Mouse (Mus musculus) small intestine, adult 2 months (tissue): Measurements from ENCODE around the gene Syt5. TPM values are rescaled to one million over a fixed set of nuclear protein-coding genes. Genes with fewer than 3 reads are reported as not detected.

ENCODE experiments used
- H3K27ac ChIP-seq: fragments of 200-500 bp; 2 replicates; pipeline ENCODE4 v1.5.1; 2012; ENCODE audit warnings: low read depth, low read length, control low read depth, inconsistent platforms; ENCODE audit not compliant: insufficient read depth
- H3K27me3 ChIP-seq: fragments of 200-500 bp; 2 replicates; pipeline ENCODE4 v1.6.1; 2012; ENCODE audit warnings: mild to moderate bottlenecking, moderate library complexity, low read length, inconsistent platforms; ENCODE audit not compliant: control insufficient read depth, insufficient read depth
- H3K36me3 ChIP-seq: fragments of 200-500 bp; 2 replicates; pipeline ENCODE4 v1.6.1; 2012; ENCODE audit warnings: mild to moderate bottlenecking, low read length, control low read depth, inconsistent platforms; ENCODE audit not compliant: control insufficient read depth, insufficient read depth
- H3K4me1 ChIP-seq: fragments of 200-500 bp; 2 replicates; pipeline ENCODE4 v1.6.1; 2012; ENCODE audit warnings: low read length, inconsistent platforms, mixed read lengths; ENCODE audit not compliant: control insufficient read depth, insufficient read depth, insufficient read length
- H3K4me3 ChIP-seq: fragments of 200-500 bp; 2 replicates; pipeline ENCODE4 v1.5.1; 2012; ENCODE audit warnings: low read depth, mild to moderate bottlenecking, control low read depth, inconsistent platforms, low read length, moderate library complexity
- CTCF ChIP-seq: fragments of 200-500 bp; IDR thresholded peaks from 2 replicates; pipeline ENCODE4 v1.5.1; 2012; ENCODE audit warnings: low read depth, mild to moderate bottlenecking, control low read depth, inconsistent platforms, low read length, moderate library complexity, mixed read lengths; ENCODE audit not compliant: insufficient replicate concordance, insufficient read length; ENCODE audit errors: extremely low read depth
- POLR2A ChIP-seq: fragments of 200-500 bp; IDR thresholded peaks from 2 replicates; pipeline ENCODE4 v1.6.1; 2012; ENCODE audit warnings: low read depth, mild to moderate bottlenecking, control low read depth, inconsistent platforms, low read length, moderate library complexity
- WGBS: fragments of 180-500 bp; shearing (Covaris S2); methylation state at CpG from one replicate; pipeline ENCODE4 v1.1.7; 2018; 5-methylcytosine and 5-hydroxymethylcytosine counted together
- polyA plus RNA-seq: library from polyadenylated mRNA; depleted of rRNA; stranded (reverse); fragments of >200 nt; gene quantifications from 2 replicates; pipeline ENCODE4 v1.2.3, GENCODE M21; 2012

Syt5 gene
- polyA plus RNA-seq, 1 experiment: 9.4 TPM

- H3K4me3 ChIP-seq: peak within 1 kb of the TSS; percentile 78
- peak within 1 kb of the TSS; percentile 67 for H3K27ac ChIP-seq
- under 1% methylated on average over 62 of the region's 62 CpGs for WGBS
- TF ChIP-seq CTCF (peak; percentile 26; the same call in 1 of the 2 replicates), POLR2A (peak; percentile 70)
- H3K36me3 ChIP-seq: 0 out of 2 replicates have a peak, but pooled peaks cover 1% of the 10 kb centered on the region
- no peaks in the 10 kb centered on the region for H3K27me3 ChIP-seq
- H3K4me1 ChIP-seq: peaks cover 4% of the 10 kb centered on the region; the same call in 1 of the 2 replicates
Observed at GRCm38 (mm10) chr7:4501558-4502397, 45.6 kb downstream of the Syt5 start, which contains the start of gene Ppp1r12c. Gene Ppp1r12c, minus strand, starts transcription at chr7:4501680.

GRCm38 (mm10) chr7:4500892-4501471, 46.4 kb downstream of the Syt5 start:
- TF ChIP-seq POLR2A: no peak
- TF ChIP-seq CTCF: no peak
- H3K27ac ChIP-seq: peak overlapping the region; percentile 67
- peak overlapping the region; percentile 78 for H3K4me3 ChIP-seq
- WGBS: under 1% methylated on average over 52 of the region's 52 CpGs
- no peaks in the 10 kb centered on the region for H3K27me3 ChIP-seq
- peaks cover 6% of the 10 kb centered on the region; the same call in 1 of the 2 replicates for H3K36me3 ChIP-seq
- H3K4me1 ChIP-seq: peaks cover 4% of the 10 kb centered on the region; the same call in 1 of the 2 replicates

GRCm38 (mm10) chr7:4499034-4499433, 48.3 kb downstream of the Syt5 start:
- H3K4me1 ChIP-seq: peaks cover 4% of the 10 kb centered on the region; the same call in 1 of the 2 replicates
- H3K36me3 ChIP-seq: peaks cover 9% of the 10 kb centered on the region
- H3K4me3 ChIP-seq: 0 out of 2 replicates have a peak overlapping the region, but pooled peaks have one; percentile 0
- H3K27me3 ChIP-seq: no peaks in the 10 kb centered on the region
- 85% methylated on average over 4 of the region's 4 CpGs for WGBS
- TF ChIP-seq POLR2A (no peak), CTCF (no peak)
- H3K27ac ChIP-seq: peak overlapping the region; percentile 56

GRCm38 (mm10) chr7:4498251-4498650, 49.1 kb downstream of the Syt5 start:
- TF ChIP-seq POLR2A (no peak), CTCF (no peak)
- peak overlapping the region; percentile 56 for H3K27ac ChIP-seq
- H3K27me3 ChIP-seq: no peaks in the 10 kb centered on the region
- peaks cover 10% of the 10 kb centered on the region for H3K36me3 ChIP-seq
- H3K4me3 ChIP-seq: no peak overlapping the region
- 50% methylated on average over 9 of the region's 9 CpGs for WGBS
- H3K4me1 ChIP-seq: peaks cover 4% of the 10 kb centered on the region; the same call in 1 of the 2 replicates

GRCm38 (mm10) chr7:4497271-4497903, 50.0 kb downstream of the Syt5 start:
- H3K27ac ChIP-seq: peak overlapping the region; percentile 50; the same call in 1 of the 2 replicates
- H3K4me3 ChIP-seq: no peak overlapping the region
- H3K27me3 ChIP-seq: no peaks in the 10 kb centered on the region
- peaks cover 16% of the 10 kb centered on the region for H3K36me3 ChIP-seq
- peaks cover 4% of the 10 kb centered on the region; the same call in 1 of the 2 replicates for H3K4me1 ChIP-seq
- TF ChIP-seq CTCF (no peak), POLR2A (no peak)
- 83% methylated on average over 9 of the region's 9 CpGs for WGBS

- Histone ChIP-seq H3K36me3 (peaks cover 16% of the 10 kb centered on the region), H3K27ac (no peak overlapping the region), H3K27me3 (no peaks in the 10 kb centered on the region), H3K4me1 (peaks cover 4% of the 10 kb centered on the region; the same call in 1 of the 2 replicates), H3K4me3 (no peak overlapping the region)
- TF ChIP-seq POLR2A (no peak), CTCF (no peak)
- WGBS: 86% methylated on average over 3 of the region's 3 CpGs
Observed at GRCm38 (mm10) chr7:4496468-4496867, 50.9 kb downstream of the Syt5 start.
